Mouse (Mus musculus): ENCODE data around the gene Sec24c.
A peak's percentile ranks its signal among the peaks of the same experiment; 100 is the strongest.

Sec24c gene

GRCm38 (mm10) chr14:20733952-20734774 is 60.1 kb downstream of the Sec24c start, which contains the start of gene Ndst2:
TSS of gene Ndst2 (minus strand) at chr14:20734562.
- peak; percentile 85 for DNase-seq (ENCODE audit: low read depth, low spot score)

GRCm38 (mm10) chr14:20735052-20735451 is 60.9 kb downstream of the Sec24c start:
- no peak for DNase-seq (ENCODE audit: low read depth, low spot score)

GRCm38 (mm10) chr14:20735892-20736390 is 61.8 kb downstream of the Sec24c start:
- DNase-seq (ENCODE audit: low read depth, low spot score) = no peak

- DNase-seq (ENCODE audit: low read depth, low spot score) = peak; percentile 40
These were observed 63.2 kb downstream of the Sec24c start for GRCm38 (mm10) chr14:20737306-20737705.

- DNase-seq (ENCODE audit: low read depth, low spot score) = no peak
These were observed 64.4 kb downstream of the Sec24c start for GRCm38 (mm10) chr14:20738511-20738910.

GRCm38 (mm10) chr14:20741301-20741700 is 67.2 kb downstream of the Sec24c start:
- DNase-seq (ENCODE audit: low read depth, low spot score) = no peak

GRCm38 (mm10) chr14:20743614-20744013 is 69.5 kb downstream of the Sec24c start:
- DNase-seq (ENCODE audit: low read depth, low spot score) = no peak
